Mouse (Mus musculus) Patski (cell line): ENCODE data around the gene Gipc3. TPM values are rescaled to one million over a fixed set of nuclear protein-coding genes. Genes with fewer than 3 reads are reported as not detected.

ENCODE experiments used
- ATAC-seq: fragments of 100-300 bp; one replicate; pipeline ENCODE4 v1.8.0; 2021
- CTCF ChIA-PET: fragments of 350-600 bp; sonication (Branson Sonifier 250); formaldehyde crosslinking; loops from one replicate; lab custom pipeline; 2022; ENCODE audit warnings: inconsistent platforms; lab: Charles Lee
- POLR2A ChIA-PET: fragments of 350-600 bp; sonication (Branson Sonifier 250); formaldehyde crosslinking; loops from one replicate; lab custom pipeline; 2022; ENCODE audit warnings: antibody characterized with exemption, inconsistent platforms; lab: Charles Lee
- DNase-seq: peaks from one replicate; pipeline ENCODE4 v3.0.0-alpha.2; 2011; ENCODE audit warnings: low read depth, low spot score
- H3K27me3 ChIP-seq: fragments of 371-371 bp; one replicate; pipeline ENCODE4 v1.5.1; 2021
- CTCF ChIP-seq: fragments of 100-300 bp; IDR thresholded peaks from one replicate; pipeline ENCODE4 v1.5.1; 2021
- in situ Hi-C: fragments of 300-500 bp; cut with MboI; formaldehyde crosslinking; loops from 3 replicates; pipeline ENCODE4 v1.11.1; 2018; ENCODE audit warnings: low pct_unique_long_range_greater_than_20kb, mixed read lengths
- polyA plus RNA-seq: library from polyadenylated mRNA; unstranded; gene quantifications from one replicate; pipeline ENCODE4 v1.2.3, GENCODE M21; 2021

Gipc3 gene
- polyA plus RNA-seq, 1 experiment from 2014 or later, result 0.46 TPM

GRCm38 (mm10) chr10:81349961-81350350 is 6.9 kb upstream of the Gipc3 start:
- in situ Hi-C loops, result loop anchor here (5.0 kb wide), 1 partner anchor 63 kb away; no protein-coding TSS in a partner anchor
- no peak for ATAC-seq
- no peaks in the 10 kb centered on the region for H3K27me3 ChIP-seq
- POLR2A ChIA-PET, result interaction anchor here (0.7 kb wide), 1 partner anchor 53 kb away, joined by 3 read pairs; no protein-coding TSS in a partner anchor
- DNase-seq, result no peak
- TF ChIP-seq CTCF, result no peak
- CTCF ChIA-PET, result interaction anchor here (0.6 to 2.1 kb wide), 7 partner anchors 8 to 60 kb away, joined by 3 to 10 read pairs (median 4); partner anchors contain the start of gene Pip5k1c

DNA sequence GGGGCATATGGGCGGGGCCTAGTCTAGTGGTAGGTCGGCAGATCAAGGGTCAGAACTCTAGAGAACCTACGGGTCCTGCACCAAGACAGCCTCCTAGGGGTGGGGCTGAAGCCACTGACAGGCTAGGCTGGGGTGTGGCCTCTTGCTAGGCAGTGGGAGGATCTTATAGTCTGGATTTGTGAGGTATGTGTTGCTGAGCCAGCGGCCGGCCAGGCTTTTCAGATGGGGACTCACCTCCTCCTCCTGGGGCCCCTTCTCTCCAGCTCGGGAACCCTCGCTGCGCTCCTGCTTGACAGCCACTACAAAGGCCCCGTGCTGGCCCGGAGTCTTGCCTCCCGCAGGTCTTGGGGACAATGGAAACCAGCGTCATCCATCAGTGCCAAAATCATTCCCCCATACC is 6.1 kb upstream of the Gipc3 start:
- in situ Hi-C loops, result no loop called here
- TF ChIP-seq CTCF, result no peak
- POLR2A ChIA-PET, result no interaction called here
- H3K27me3 ChIP-seq, result no peaks in the 10 kb centered on the region
- DNase-seq, result no peak
- CTCF ChIA-PET, result no interaction called here
- ATAC-seq, result peak; percentile 15

DNA sequence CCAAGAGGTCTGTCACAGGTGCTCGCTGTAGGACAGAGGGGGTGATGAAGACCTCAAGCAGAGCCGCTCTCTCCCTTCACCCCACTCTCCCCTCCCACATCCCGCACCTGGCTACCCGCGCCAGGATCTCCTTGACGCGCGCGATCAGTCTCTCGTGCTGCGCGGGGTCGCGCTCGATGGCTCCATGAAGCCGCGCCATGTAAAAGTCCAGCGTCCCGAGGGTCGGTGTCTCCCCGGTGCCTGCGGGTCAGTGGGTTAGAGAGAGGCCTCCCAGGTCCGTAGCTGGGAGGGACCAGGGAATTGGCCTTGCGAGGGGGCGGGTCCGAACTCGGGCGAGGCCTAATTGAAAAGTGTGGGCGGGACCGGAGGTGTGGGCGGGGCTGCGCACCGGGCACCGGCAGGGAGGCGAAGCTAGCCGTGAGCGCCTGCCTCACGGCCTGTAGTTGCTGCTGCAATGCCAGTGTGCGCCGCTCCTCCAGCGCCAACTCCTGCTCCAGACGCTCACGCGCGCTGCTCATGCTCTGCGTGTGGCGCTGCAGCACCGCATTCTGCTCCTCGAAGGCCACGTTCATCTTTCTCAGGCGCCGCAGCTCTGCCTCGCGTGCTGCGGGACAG is 3.5 kb upstream of the Gipc3 start:
- DNase-seq (no peak), ATAC-seq (no peak)
- TF ChIP-seq CTCF, result no peak
- POLR2A ChIA-PET, result interaction anchor here (0.9 kb wide), 1 partner anchor 26 kb away, joined by 3 read pairs; the partner anchor contains the start of gene Cactin
- CTCF ChIA-PET, result no interaction called here
- no peaks in the 10 kb centered on the region for H3K27me3 ChIP-seq
- in situ Hi-C loops, result no loop called here

DNA sequence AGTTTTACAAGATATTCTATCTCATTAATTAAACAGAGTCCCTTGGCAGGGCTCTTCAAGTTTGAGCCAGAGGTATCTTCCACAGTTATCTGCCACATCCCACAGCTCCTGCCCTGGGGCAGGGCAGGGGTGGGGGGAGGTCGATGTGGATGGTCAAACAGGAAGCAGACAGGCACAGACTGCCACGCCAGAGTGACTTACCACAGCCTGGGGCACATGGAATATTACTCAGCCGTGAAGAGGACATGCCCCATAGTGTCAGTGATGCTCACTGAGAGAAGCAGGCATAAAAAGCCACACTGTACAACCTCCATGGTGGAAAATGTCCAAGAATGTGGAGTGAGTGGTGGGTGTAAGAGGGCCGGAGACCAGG is 2.1 kb upstream of the Gipc3 start:
- DNase-seq (peak; percentile 55), ATAC-seq (peak; percentile 28)
- in situ Hi-C loops, result no loop called here
- TF ChIP-seq CTCF, result no peak
- ChIA-PET POLR2A (no interaction called here), CTCF (no interaction called here)
- no peaks in the 10 kb centered on the region for H3K27me3 ChIP-seq

DNA sequence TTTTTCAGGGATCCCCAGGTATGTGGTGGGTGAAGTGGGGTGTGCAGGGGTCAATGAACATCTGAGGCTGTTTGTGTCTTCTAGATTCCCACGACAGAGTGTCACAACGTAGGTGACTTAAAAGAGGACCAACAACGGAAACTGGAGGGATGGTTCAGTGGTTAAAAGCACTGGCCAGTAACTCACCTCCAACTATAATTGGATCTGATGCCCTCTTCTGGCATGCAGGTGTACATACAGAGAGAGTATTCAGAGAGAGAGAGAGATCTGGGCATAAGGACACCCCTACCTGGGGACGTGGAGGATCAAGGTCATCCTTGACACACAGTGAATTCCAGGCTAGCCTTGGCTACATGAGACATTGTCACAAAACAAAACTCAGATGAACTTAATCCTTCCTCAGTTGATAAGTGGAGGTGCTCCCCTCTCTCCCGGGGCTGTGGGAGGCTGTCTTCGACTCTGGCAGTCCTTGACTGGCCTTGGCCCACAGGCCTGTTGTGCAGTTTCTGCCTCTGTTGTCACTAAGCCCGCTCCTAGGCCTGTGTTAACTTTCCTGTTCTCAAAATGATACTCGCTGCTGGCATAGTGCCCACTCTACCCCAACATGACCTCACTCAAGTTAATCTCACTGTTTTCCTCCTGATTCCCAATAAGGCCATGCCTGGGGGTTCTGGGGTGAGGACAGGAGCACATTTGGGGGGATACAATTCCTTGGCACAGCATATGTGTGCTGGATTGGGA is 1.5 kb upstream of the Gipc3 start:
- DNase-seq, result peak; percentile 62
- TF ChIP-seq CTCF, result no peak
- POLR2A ChIA-PET, result no interaction called here

DNA sequence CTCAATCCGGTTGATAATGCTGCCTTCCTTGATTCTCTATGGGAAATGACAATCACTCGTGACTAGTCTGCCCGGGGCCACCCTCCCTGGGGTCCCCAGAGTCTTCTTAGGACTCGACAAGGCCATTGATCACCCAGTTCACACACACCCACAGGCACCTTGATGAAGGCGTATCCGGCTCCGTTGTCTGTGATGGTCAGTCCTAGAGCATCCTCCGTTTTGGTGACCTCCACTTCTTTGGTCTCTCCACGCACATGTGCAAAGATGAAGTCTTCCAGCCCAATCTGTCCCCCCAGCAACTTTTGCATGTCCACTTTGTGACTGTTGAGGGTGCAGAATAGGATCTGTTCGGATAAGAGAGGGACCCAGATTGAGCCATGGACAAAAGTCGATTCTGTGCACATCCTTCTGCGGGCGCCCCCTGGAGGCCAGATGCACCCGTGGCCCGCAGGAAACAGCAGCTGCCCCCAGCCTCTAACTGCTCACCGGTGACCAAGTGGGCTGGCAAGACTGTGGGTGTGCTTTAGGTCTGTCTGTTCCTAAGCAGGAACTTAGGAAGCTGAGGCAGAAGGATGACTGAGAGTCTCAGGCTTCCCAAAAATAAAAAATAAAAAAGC is 1.6 kb downstream of the Gipc3 start:
- CTCF ChIA-PET, result interaction anchor here (0.7 to 2.3 kb wide), 9 partner anchors 8 to 53 kb away, joined by 3 to 10 read pairs (median 4); partner anchors contain the start of genes Hmg20b and Pip5k1c
- in situ Hi-C loops, result no loop called here
- POLR2A ChIA-PET, result no interaction called here
- DNase-seq, result no peak
- ATAC-seq, result no peak
- no peak for TF ChIP-seq CTCF
- H3K27me3 ChIP-seq, result no peaks in the 10 kb centered on the region

More for the DNA sequence above, 1.5 kb upstream of the Gipc3 start:
- in situ Hi-C loops, result no loop called here
- CTCF ChIA-PET, result no interaction called here
- peak; percentile 28 for ATAC-seq
- H3K27me3 ChIP-seq, result no peaks in the 10 kb centered on the region

GRCm38 (mm10) chr10:81340551-81341332 is 2.3 kb downstream of the Gipc3 start:
- POLR2A ChIA-PET, result no interaction called here

GRCm38 (mm10) chr10:81336558-81336957 is 6.5 kb downstream of the Gipc3 start:
- CTCF ChIA-PET, result interaction anchor here (1.4 kb wide), 1 partner anchor 47 kb away, joined by 5 read pairs; no protein-coding TSS in a partner anchor
- POLR2A ChIA-PET, result no interaction called here
- ATAC-seq, result no peak

More at GRCm38 (mm10) chr10:81340551-81341332, 2.3 kb downstream of the Gipc3 start:
- DNase-seq (no peak), ATAC-seq (no peak)
- no peaks in the 10 kb centered on the region for H3K27me3 ChIP-seq
- TF ChIP-seq CTCF, result no peak
- CTCF ChIA-PET, result interaction anchor here (1.0 to 2.3 kb wide), 2 partner anchors 10 to 48 kb away, joined by 3 to 10 read pairs; partner anchors contain the start of genes Hmg20b and Pip5k1c
- in situ Hi-C loops, result no loop called here

DNA sequence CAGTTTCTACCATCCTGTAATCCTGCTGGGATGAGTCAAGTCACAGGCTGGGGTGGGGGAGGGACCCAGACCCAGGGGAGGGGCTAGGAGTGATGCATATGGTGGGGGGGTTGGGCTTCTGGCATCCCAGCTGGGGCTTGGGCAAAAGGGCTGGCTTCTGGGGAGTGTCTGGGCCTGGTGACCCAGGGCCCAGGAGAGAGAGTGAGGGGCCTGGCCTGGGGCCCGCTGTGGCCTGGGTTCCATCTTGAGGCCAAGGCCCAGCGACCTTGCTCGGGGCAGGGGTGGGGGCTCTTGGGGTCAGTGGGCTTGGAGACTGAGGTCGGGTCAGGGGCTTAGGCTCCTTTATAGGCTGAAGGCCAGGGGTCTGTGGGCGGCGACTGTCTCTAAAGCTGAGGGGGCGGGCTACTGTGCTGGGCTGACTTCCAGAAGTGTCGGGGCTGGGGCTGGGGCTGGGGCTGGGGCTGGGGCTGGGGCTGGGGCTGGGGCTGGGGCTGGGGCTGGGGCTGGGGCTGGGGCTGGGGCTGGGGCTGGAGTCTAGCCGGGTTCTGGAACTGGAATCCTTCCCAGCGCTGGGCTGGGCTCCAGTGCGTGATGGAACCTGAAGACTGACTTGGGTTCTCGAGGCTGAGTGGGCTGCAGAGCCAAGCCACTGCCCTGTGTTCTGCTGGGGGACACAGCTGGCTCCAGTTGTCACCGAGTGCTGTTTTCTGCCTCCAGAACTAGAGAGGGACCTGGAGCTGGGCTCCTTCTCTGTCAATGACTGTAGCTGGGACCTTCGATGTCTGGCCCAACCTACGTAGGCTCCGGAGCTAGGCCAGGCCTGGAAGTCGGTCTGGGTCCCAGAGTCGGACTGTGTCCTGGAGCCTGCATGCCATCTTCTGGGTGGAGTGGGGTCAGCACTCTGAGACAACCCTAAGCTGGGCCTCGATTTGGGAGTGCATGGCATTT is 7.4 kb downstream of the Gipc3 start:
- no peak for ATAC-seq

More at GRCm38 (mm10) chr10:81336558-81336957, 6.5 kb downstream of the Gipc3 start:
- in situ Hi-C loops, result no loop called here
- DNase-seq, result no peak
- TF ChIP-seq CTCF, result no peak
- no peaks in the 10 kb centered on the region for H3K27me3 ChIP-seq

More for the DNA sequence above, 7.4 kb downstream of the Gipc3 start:
- DNase-seq, result no peak
- in situ Hi-C loops, result no loop called here
- CTCF ChIA-PET, result interaction anchor here (1.4 kb wide), 1 partner anchor 46 kb away, joined by 5 read pairs; no protein-coding TSS in a partner anchor
- no peak for TF ChIP-seq CTCF
- POLR2A ChIA-PET, result interaction anchor here (0.6 kb wide), 1 partner anchor 125 kb away, joined by 6 read pairs; no protein-coding TSS in a partner anchor
- no peaks in the 10 kb centered on the region for H3K27me3 ChIP-seq
